Mouse (Mus musculus): ENCODE data around the gene Coro1b.

Gene Coro1b

GRCm38 (mm10) chr19:4148491-4148806 lies at the start of gene Coro1b:
Gene Coro1b, plus strand, starts transcription at chr19:4148619.
- DNase-seq (ENCODE audit: low read depth, low spot score): peak; percentile 95

- DNase-seq (ENCODE audit: low read depth, low spot score): peak; percentile 99
Measured at GRCm38 (mm10) chr19:4099056-4099455, 49.4 kb upstream of the Coro1b start.

GRCm38 (mm10) chr19:4099837-4100717 lies 48.3 kb upstream of the Coro1b start, which contains the start of gene Pitpnm1:
Gene Pitpnm1, plus strand, starts transcription at chr19:4099998.
- DNase-seq (ENCODE audit: low read depth, low spot score): peak; percentile 73

- peak; percentile 39 for DNase-seq (ENCODE audit: low read depth, low spot score)
Measured at GRCm38 (mm10) chr19:4100718-4101261, 47.6 kb upstream of the Coro1b start.

GRCm38 (mm10) chr19:4101466-4101865 lies 47.0 kb upstream of the Coro1b start:
- no peak for DNase-seq (ENCODE audit: low read depth, low spot score)

- DNase-seq (ENCODE audit: low read depth, low spot score): no peak
Measured at GRCm38 (mm10) chr19:4102049-4102448, 46.4 kb upstream of the Coro1b start.

GRCm38 (mm10) chr19:4102626-4103025 lies 45.8 kb upstream of the Coro1b start:
- no peak for DNase-seq (ENCODE audit: low read depth, low spot score)

- no peak for DNase-seq (ENCODE audit: low read depth, low spot score)
Measured at GRCm38 (mm10) chr19:4103294-4103693, 45.1 kb upstream of the Coro1b start.

- no peak for DNase-seq (ENCODE audit: low read depth, low spot score)
Measured at GRCm38 (mm10) chr19:4103792-4104191, 44.6 kb upstream of the Coro1b start.

GRCm38 (mm10) chr19:4104675-4105194 lies 43.7 kb upstream of the Coro1b start:
- no peak for DNase-seq (ENCODE audit: low read depth, low spot score)

- DNase-seq (ENCODE audit: low read depth, low spot score): no peak
Measured at GRCm38 (mm10) chr19:4106654-4107053, 41.8 kb upstream of the Coro1b start.

GRCm38 (mm10) chr19:4108535-4108934 lies 39.9 kb upstream of the Coro1b start:
- DNase-seq (ENCODE audit: low read depth, low spot score): no peak

GRCm38 (mm10) chr19:4112063-4112960 lies 36.1 kb upstream of the Coro1b start:
- DNase-seq (ENCODE audit: low read depth, low spot score): no peak

- peak; percentile 99 for DNase-seq (ENCODE audit: low read depth, low spot score)
Measured at GRCm38 (mm10) chr19:4113186-4113805, 35.1 kb upstream of the Coro1b start.

- peak; percentile 81 for DNase-seq (ENCODE audit: low read depth, low spot score)
Measured at GRCm38 (mm10) chr19:4113806-4114230, 34.6 kb upstream of the Coro1b start.

- no peak for DNase-seq (ENCODE audit: low read depth, low spot score)
Measured at GRCm38 (mm10) chr19:4114551-4114950, 33.9 kb upstream of the Coro1b start.

- no peak for DNase-seq (ENCODE audit: low read depth, low spot score)
Measured at GRCm38 (mm10) chr19:4115144-4115543, 33.3 kb upstream of the Coro1b start.

GRCm38 (mm10) chr19:4115816-4116215 lies 32.6 kb upstream of the Coro1b start:
- no peak for DNase-seq (ENCODE audit: low read depth, low spot score)

- no peak for DNase-seq (ENCODE audit: low read depth, low spot score)
Measured at GRCm38 (mm10) chr19:4117006-4117405, 31.4 kb upstream of the Coro1b start.

GRCm38 (mm10) chr19:4118350-4118749 lies 30.1 kb upstream of the Coro1b start:
- DNase-seq (ENCODE audit: low read depth, low spot score): no peak

GRCm38 (mm10) chr19:4119716-4120487 lies 28.5 kb upstream of the Coro1b start:
- DNase-seq (ENCODE audit: low read depth, low spot score): no peak
